ENCODE assay signal across 8 mouse cellular contexts in the genomic region with DNA sequence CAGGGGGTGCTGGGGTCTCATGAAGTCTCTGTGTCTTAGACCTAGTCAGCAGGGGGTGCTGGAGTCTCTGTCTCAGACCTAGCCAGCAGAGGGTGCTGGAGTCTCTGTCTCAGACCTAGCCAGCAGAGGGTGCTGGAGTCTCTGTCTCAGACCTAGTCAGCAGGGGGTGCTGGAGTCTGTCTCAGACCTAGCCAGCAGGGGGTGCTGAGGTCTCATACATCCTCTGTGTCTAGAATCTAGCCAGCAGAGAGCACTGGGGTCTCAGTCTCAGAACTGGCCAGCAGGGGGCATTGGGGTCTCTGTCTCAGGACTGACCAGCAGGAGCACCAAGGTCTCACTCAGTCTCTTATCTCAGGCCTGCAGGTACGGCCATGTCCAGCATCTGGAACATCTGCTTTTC.
A peak's percentile ranks its signal among the peaks of the same experiment; 100 is the strongest.
DNase-seq lines count a peak whose midpoint lies in the region; ATAC-seq and TF ChIP-seq lines count a peak whose summit lies in the region.

No protein-coding gene starts in this region.

- no peaks in the 10 kb centered on the region for H3K9me3 ChIP-seq in heart, postnatal 0 days (replicated peaks; ENCODE audit: control insufficient read depth, low read length)

- no peak overlapping the region for H3K4me3 ChIP-seq in heart, postnatal 0 days (ENCODE audit: low read depth, low read length)

- DNase-seq in heart, postnatal 0 days (ENCODE audit: low spot score), result no peak
- DNase-seq in heart, postnatal 25 days (ENCODE audit: low spot score), result no peak
- peak; percentile 37 for DNase-seq in Muller cell, postnatal 12 days (ENCODE audit: inconsistent ontology term)
- peak; percentile 12 for DNase-seq in forelimb bud, embryonic 11.5 days (ENCODE audit: low read depth, low spot score)
- DNase-seq in layer of hippocampus, adult 9-11 months, result peak; percentile 32
- DNase-seq in mesoderm, embryonic 11.5 days (ENCODE audit: low read depth, low spot score), result peak; percentile 55
- DNase-seq in testis, postnatal 10 days (ENCODE audit: low spot score), result peak; percentile 67
- no peak for DNase-seq in cerebellum, adult 9-10 months

- WGBS in heart, postnatal 0 days, result 68% methylated on average over 1 of the region's 1 CpGs

- intact Hi-C loops in heart, postnatal 25 days (cut with DNase I), result no loop called here

- no peaks in the 10 kb centered on the region for H3K27me3 ChIP-seq in heart, postnatal 0 days (ENCODE audit: control insufficient read depth, insufficient read depth, low read length)

- H3K9ac ChIP-seq in heart, postnatal 0 days (replicated peaks; ENCODE audit: low read depth, low read length), result no peak overlapping the region

- TF ChIP-seq CTCF in heart, postnatal 0 days (IDR thresholded peaks at IDR 0.05; ENCODE audit: low read depth), result peak; percentile 63

- peak; percentile 47; the same call in 1 of the 2 replicates for ATAC-seq in heart, postnatal 0 days (ENCODE audit: insufficient read depth, low read depth)

- H3K36me3 ChIP-seq in heart, postnatal 0 days (replicated peaks; ENCODE audit: control insufficient read depth, insufficient read depth, low read length), result no peaks in the 10 kb centered on the region

- H3K4me1 ChIP-seq in heart, postnatal 0 days (ENCODE audit: control insufficient read depth, insufficient read depth), result no peaks in the 10 kb centered on the region

- no peak overlapping the region for H3K4me2 ChIP-seq in heart, postnatal 0 days (ENCODE audit: low read depth, low read length)

- TF ChIP-seq EP300 in heart, postnatal 0 days (IDR thresholded peaks at IDR 0.05; ENCODE audit: low read depth), result no peak

- no peak overlapping the region for H3K27ac ChIP-seq in heart, postnatal 0 days (ENCODE audit: low read depth)

Comparison
In these comparisons a context has a peak if more than half of its experiments do, and no peak if none do; other contexts are left out.
1. DNase-seq: peak in Muller cell, postnatal 12 days (single experiment), forelimb bud, embryonic 11.5 days (single experiment), layer of hippocampus, adult 9-11 months (single experiment), mesoderm, embryonic 11.5 days (single experiment) and testis, postnatal 10 days (single experiment); none in heart, postnatal 0 days (single experiment), heart, postnatal 25 days (single experiment) and cerebellum, adult 9-10 months (single experiment).